Mouse (Mus musculus) right cerebral cortex, adult 2 months (tissue): ENCODE measurements around the gene Nelfcd.

Source experiments
- DNase-seq, 2 experiments: peaks; one replicate each; pipeline ENCODE4 v3.0.0; 2021 to 2022; ENCODE audit warnings: low spot score in 2 of 2

Gene Nelfcd

DNA sequence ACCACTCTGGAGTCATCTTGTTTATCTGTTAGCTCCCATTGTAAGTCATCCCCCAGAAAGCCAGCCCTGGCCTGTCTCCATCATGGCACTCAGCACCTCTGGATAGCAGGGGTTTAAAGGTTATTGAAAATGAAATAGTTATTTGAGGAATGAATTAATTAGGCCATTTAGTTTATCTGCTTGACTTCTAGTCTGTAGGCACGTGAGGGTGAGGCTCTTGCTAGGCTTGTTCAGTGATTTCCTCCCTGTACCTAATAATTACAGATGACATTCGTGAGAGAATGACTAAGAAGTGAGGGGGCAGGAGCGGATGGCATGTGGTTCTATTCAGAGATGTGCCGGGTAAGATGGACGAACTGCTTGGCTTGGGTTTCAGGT lies 57.9 kb downstream of the Nelfcd start:
- DNase-seq: no peak
